Mouse (Mus musculus) cortical plate, adult 2 months (tissue): ENCODE measurements at regions not wholly inside any gene's neighbourhood (a gene's known extent, or its start where the extent isn't known, plus 50 kb on each side); places are given as distances from the start of the nearest gene placed in this dataset.

Experiments
- H3K27ac ChIP-seq: fragments of 200-500 bp; 2 replicates; pipeline ENCODE4 v1.5.1; 2012; ENCODE audit warnings: low read length, control low read depth, inconsistent platforms; ENCODE audit not compliant: insufficient read depth
- H3K4me1 ChIP-seq: fragments of 200-500 bp; 2 replicates; pipeline ENCODE4 v1.6.1; 2011; ENCODE audit warnings: low read length; ENCODE audit not compliant: control insufficient read depth, insufficient read depth
- H3K4me3 ChIP-seq: fragments of 200-500 bp; 2 replicates; pipeline ENCODE4 v1.5.1; 2011; ENCODE audit warnings: mild to moderate bottlenecking, low read length, control low read depth; ENCODE audit not compliant: insufficient read depth
- CTCF ChIP-seq: fragments of 200-500 bp; IDR thresholded peaks from 2 replicates; pipeline ENCODE4 v1.5.1; 2011; ENCODE audit warnings: mild to moderate bottlenecking, control low read depth, low read length; ENCODE audit not compliant: insufficient read depth; ENCODE audit errors: extremely low read depth
- POLR2A ChIP-seq: fragments of 200-500 bp; IDR thresholded peaks from 2 replicates; pipeline ENCODE4 v1.6.1; 2011; ENCODE audit warnings: mild to moderate bottlenecking, low read length, control low read depth; ENCODE audit not compliant: insufficient read depth; ENCODE audit errors: extremely low read depth

GRCm38 (mm10) chr12:54293248-54293647 lies 89.6 kb upstream of the Egln3 start:
- no peak overlapping the region for H3K4me3 ChIP-seq
- no peaks in the 10 kb centered on the region for H3K4me1 ChIP-seq
- TF ChIP-seq POLR2A (no peak), CTCF (no peak)
- H3K27ac ChIP-seq = no peak overlapping the region

- no peak overlapping the region for H3K27ac ChIP-seq
- H3K4me1 ChIP-seq = no peaks in the 10 kb centered on the region
- TF ChIP-seq CTCF (no peak), POLR2A (no peak)
- H3K4me3 ChIP-seq = no peak overlapping the region
These were observed 86.7 kb upstream of the Egln3 start for GRCm38 (mm10) chr12:54290311-54290710.

DNA sequence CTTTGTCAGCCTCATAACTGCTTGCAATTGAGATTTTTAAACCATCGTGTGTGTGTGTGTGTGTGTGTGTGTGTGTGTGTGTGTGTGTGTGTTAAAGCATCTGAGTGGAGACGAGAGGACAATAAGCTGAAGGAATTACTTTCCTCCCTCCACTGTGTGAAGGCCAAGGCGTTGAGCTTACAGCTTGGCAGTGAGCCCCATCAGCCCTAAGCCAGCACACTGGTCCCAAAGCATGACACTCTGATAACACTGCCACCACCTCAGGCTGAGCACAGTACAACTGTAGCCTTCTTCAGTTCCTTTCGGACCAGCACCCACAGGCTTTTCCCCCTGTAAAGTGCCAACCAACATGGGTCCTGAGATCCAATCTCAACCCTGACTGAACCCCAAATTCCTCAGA lies 85.1 kb upstream of the Egln3 start:
- TF ChIP-seq POLR2A = no peak
- no peak for TF ChIP-seq CTCF
- Histone ChIP-seq H3K27ac (no peak overlapping the region), H3K4me1 (no peaks in the 10 kb centered on the region), H3K4me3 (no peak overlapping the region)

DNA sequence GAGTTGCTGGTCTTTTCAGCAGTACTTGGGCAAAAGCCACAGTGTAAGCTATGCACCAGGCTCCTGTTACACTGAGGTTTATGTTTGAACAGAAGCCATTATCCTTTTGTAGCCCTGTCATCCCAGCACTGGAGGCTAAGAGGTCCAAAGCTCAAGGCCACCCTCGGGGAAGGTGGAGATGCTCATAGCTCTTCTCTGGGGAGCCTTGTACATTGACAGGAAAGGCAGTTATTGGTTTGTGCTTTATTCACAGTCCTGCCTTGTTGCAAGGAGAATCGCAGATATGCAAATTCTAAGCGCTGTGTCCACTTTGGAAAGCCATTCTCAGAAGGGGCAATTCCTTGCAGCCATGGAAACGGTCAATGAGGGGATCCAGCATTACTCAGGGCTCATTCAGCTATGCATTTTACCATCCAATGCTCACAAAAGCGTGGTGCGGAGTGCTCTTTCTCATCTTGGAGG lies 84.4 kb upstream of the Egln3 start:
- no peak overlapping the region for H3K27ac ChIP-seq
- TF ChIP-seq CTCF = no peak
- no peak for TF ChIP-seq POLR2A
- no peaks in the 10 kb centered on the region for H3K4me1 ChIP-seq
- no peak overlapping the region for H3K4me3 ChIP-seq

DNA sequence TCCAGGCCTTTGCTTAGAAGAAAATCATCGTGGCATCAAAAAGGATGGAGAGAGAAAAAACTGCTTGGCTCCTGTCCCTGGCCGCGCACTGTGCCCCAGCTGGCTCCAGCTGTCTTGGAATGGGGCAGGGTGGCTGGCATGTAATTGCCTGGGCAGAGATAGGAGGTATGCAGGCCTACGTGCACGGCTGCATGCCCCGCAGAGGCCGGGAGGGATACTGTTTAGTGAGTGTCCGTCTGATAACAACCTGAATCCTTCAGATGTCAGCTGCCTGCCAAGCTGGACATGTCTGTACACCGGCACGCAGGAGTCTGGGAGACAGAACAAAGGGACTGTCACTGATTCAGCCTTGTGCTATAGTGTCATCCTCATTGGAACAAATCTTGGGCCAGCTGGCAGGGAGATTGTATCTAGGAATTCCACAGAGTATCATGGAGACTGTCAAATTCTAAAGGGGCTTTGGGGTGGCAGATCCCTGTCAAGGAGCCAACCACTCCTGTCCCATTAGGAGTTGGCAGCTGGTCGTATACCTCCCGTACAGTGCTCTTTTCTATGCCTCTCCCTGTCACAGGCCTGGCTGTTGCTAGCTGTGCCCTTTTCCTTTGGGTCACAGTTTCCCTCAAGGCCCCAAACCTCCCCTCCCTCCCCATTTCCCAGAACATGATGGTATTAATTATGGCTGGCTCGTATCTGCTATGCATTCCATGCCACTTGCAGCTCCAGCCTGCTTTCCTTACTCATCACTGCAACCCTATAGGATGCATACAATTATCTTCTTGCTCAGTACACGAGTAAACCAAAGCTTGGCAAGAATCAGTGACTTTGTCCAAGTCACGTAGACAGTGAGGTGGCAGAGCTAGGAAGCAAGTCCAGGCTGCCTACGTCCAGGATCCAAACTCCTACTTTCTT lies 83.5 kb upstream of the Egln3 start:
- TF ChIP-seq POLR2A = no peak
- Histone ChIP-seq H3K27ac (no peak overlapping the region), H3K4me3 (no peak overlapping the region)

GRCm38 (mm10) chr12:54283646-54284045 lies 80.0 kb upstream of the Egln3 start:
- no peak for TF ChIP-seq CTCF
- TF ChIP-seq POLR2A = no peak
- Histone ChIP-seq H3K27ac (no peak overlapping the region), H3K4me3 (no peak overlapping the region), H3K4me1 (no peaks in the 10 kb centered on the region)

More for the DNA sequence above, 83.5 kb upstream of the Egln3 start:
- H3K4me1 ChIP-seq = no peaks in the 10 kb centered on the region

GRCm38 (mm10) chr12:54283011-54283410 lies 79.4 kb upstream of the Egln3 start:
- no peaks in the 10 kb centered on the region for H3K4me1 ChIP-seq
- no peak overlapping the region for H3K4me3 ChIP-seq
- TF ChIP-seq POLR2A (no peak), CTCF (no peak)
- no peak overlapping the region for H3K27ac ChIP-seq

DNA sequence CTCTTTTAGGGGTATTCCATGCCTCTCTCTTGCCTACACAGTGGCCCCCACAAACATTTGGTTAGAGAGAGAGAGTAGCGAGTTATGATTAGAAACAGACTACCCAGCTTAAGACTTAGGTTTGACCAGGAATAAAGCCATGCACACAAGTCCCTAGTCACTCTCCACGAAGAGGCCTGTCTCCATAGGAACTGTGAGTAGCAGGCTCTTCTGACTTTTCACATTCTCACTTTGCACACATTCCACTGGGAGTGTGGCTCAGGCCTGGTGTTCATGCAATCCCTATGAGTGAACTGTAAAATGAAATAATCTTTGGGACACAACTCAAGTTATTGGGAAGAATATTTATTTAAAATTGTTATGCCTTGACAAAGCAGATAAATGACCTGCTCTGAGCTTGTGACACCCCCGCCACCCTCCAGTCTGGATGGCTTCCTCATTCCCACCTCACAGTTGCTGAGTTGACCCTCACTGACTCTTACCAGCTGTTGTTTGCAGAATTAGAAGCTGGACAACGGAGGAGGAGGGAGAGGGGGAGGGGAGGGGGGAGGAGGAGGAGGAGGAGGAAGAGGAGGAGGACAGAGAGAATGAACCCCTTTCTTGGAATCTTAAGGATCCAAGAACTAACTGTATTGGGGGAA lies 78.7 kb upstream of the Egln3 start:
- no peak for TF ChIP-seq POLR2A
- TF ChIP-seq CTCF = no peak
- Histone ChIP-seq H3K4me3 (no peak overlapping the region), H3K27ac (no peak overlapping the region), H3K4me1 (no peaks in the 10 kb centered on the region)

DNA sequence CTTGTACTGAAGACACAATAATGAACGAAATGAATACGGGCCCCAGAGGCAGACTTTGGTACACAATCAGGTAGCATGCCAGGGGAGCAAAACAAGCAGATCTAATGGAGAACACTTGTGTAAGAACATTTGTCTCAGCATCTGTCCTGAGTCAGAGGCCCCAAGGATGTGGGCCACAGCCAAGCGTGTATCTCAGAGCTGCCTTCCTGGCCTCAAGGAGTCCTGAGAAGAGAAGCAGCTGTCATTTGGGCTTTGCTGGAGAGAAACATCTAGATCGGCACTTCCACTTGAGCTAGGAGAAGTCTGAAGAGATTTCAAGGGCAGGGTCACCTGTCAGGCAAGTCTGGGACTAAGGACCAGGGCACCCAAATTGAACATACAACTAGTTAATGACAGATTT lies 76.8 kb upstream of the Egln3 start:
- H3K27ac ChIP-seq = no peak overlapping the region
- no peak overlapping the region for H3K4me3 ChIP-seq
- no peak for TF ChIP-seq CTCF
- no peak for TF ChIP-seq POLR2A
- no peaks in the 10 kb centered on the region for H3K4me1 ChIP-seq

- Histone ChIP-seq H3K27ac (no peak overlapping the region), H3K4me3 (no peak overlapping the region), H3K4me1 (no peaks in the 10 kb centered on the region)
- no peak for TF ChIP-seq CTCF
- no peak for TF ChIP-seq POLR2A
These were observed 76.3 kb upstream of the Egln3 start for GRCm38 (mm10) chr12:54280001-54280400.

- TF ChIP-seq POLR2A (no peak), CTCF (no peak)
- H3K4me1 ChIP-seq = no peaks in the 10 kb centered on the region
- no peak overlapping the region for H3K4me3 ChIP-seq
- H3K27ac ChIP-seq = no peak overlapping the region
These were observed 73.4 kb upstream of the Egln3 start for GRCm38 (mm10) chr12:54276978-54277537.
